Mouse (Mus musculus) large intestine, adult 2 months (tissue): ENCODE results near the gene Primpol. TPM values are rescaled to one million over a fixed set of nuclear protein-coding genes. Genes with fewer than 3 reads are reported as not detected.
"Not testable (repeated sequence)": the region's sequence is repeated elsewhere in the genome, so short reads cannot be mapped to it uniquely, and the experiment has no call there.

Source experiments
- DNase-seq: peaks from one replicate; pipeline ENCODE4 v3.0.0-alpha.2; 2012; ENCODE audit warnings: low read depth, low spot score
- WGBS: fragments of 180-500 bp; shearing (Covaris S2); methylation state at CpG from one replicate; pipeline ENCODE4 v1.1.7; 2018; 5-methylcytosine and 5-hydroxymethylcytosine counted together
- polyA plus RNA-seq: library from polyadenylated mRNA; depleted of rRNA; stranded (reverse); fragments of >200 nt; gene quantifications from 2 replicates; pipeline ENCODE4 v1.2.3, GENCODE M21; 2012

Gene Primpol
- polyA plus RNA-seq, 1 experiment = 1.4 TPM

- no peak for DNase-seq
- WGBS = 59% methylated on average over 8 of the region's 8 CpGs
Measured at GRCm38 (mm10) chr8:46611557-46611956, 5.5 kb downstream of the Primpol start.

- 25% methylated on average over 1 of the region's 1 CpGs for WGBS
- DNase-seq = no peak
Measured at GRCm38 (mm10) chr8:46606930-46607329, 10.1 kb downstream of the Primpol start.

- WGBS = 94% methylated on average over 5 of the region's 5 CpGs
- DNase-seq = no peak
Measured at GRCm38 (mm10) chr8:46603587-46603986, 13.4 kb downstream of the Primpol start.

- no peak for DNase-seq
- 74% methylated on average over 10 of the region's 10 CpGs for WGBS
Measured at GRCm38 (mm10) chr8:46600959-46601707, 15.9 kb downstream of the Primpol start.

- no peak for DNase-seq
- WGBS = 86% methylated on average over 7 of the region's 7 CpGs
Measured at GRCm38 (mm10) chr8:46599314-46599904, 17.6 kb downstream of the Primpol start.

GRCm38 (mm10) chr8:46598753-46599152, 18.3 kb downstream of the Primpol start:
- 97% methylated on average over 5 of the region's 5 CpGs for WGBS
- no peak for DNase-seq

- 93% methylated on average over 2 of the region's 2 CpGs for WGBS
- no peak for DNase-seq
Measured at GRCm38 (mm10) chr8:46598114-46598513, 18.9 kb downstream of the Primpol start.

- 63% methylated on average over 2 of the region's 2 CpGs for WGBS
- no peak for DNase-seq
Measured at GRCm38 (mm10) chr8:46597411-46597810, 19.6 kb downstream of the Primpol start.

GRCm38 (mm10) chr8:46596530-46596929, 20.5 kb downstream of the Primpol start:
- WGBS = 95% methylated on average over 2 of the region's 2 CpGs
- DNase-seq = no peak

- WGBS = 75% methylated on average over 2 of the region's 2 CpGs
- no peak for DNase-seq
Measured at GRCm38 (mm10) chr8:46595593-46595992, 21.4 kb downstream of the Primpol start.

GRCm38 (mm10) chr8:46593772-46594171, 23.2 kb downstream of the Primpol start:
- no peak for DNase-seq
- WGBS = 87% methylated on average over 2 of the region's 2 CpGs

- WGBS = 83% methylated on average over 8 of the region's 8 CpGs
- DNase-seq = no peak
Measured at GRCm38 (mm10) chr8:46593067-46593466, 23.9 kb downstream of the Primpol start.

- no peak for DNase-seq
- 96% methylated on average over 2 of the region's 2 CpGs for WGBS
Measured at GRCm38 (mm10) chr8:46588663-46589062, 28.3 kb downstream of the Primpol start.

GRCm38 (mm10) chr8:46587911-46588310, 29.1 kb downstream of the Primpol start:
- DNase-seq = no peak
- WGBS = 83% methylated on average over 5 of the region's 5 CpGs

- 65% methylated on average over 3 of the region's 3 CpGs for WGBS
- no peak for DNase-seq
Measured at GRCm38 (mm10) chr8:46585576-46585975, 31.4 kb downstream of the Primpol start.

- DNase-seq = not testable (repeated sequence)
- 83% methylated on average over 4 of the region's 4 CpGs for WGBS
Measured at GRCm38 (mm10) chr8:46584328-46584727, 32.7 kb downstream of the Primpol start.

- WGBS = 94% methylated on average over 9 of the region's 9 CpGs
- no peak for DNase-seq
Measured at GRCm38 (mm10) chr8:46578794-46579193, 38.2 kb downstream of the Primpol start.

GRCm38 (mm10) chr8:46573964-46574363, 43.0 kb downstream of the Primpol start:
- no peak for DNase-seq
- 43% methylated on average over 2 of the region's 2 CpGs for whole genome bisulfite sequencing

GRCm38 (mm10) chr8:46573446-46573845, 43.6 kb downstream of the Primpol start:
- DNase-seq = no peak
- 64% methylated on average over 2 of the region's 2 CpGs for WGBS

- 72% methylated on average over 13 of the region's 14 CpGs for WGBS
- no peak for DNase-seq
Measured at GRCm38 (mm10) chr8:46570673-46571072, 46.3 kb downstream of the Primpol start.
